Mouse (Mus musculus) inflammation-experienced regulatory T-cells (primary cell): Measurements from ENCODE around the gene Eaf2. TPM values are rescaled to one million over a fixed set of nuclear protein-coding genes. Genes with fewer than 3 reads are reported as not detected.

Experiments used
- polyA plus RNA-seq, 2 experiments: library from polyadenylated mRNA; unstranded; fragments of 100-300 nt; shearing (Covaris generic); gene quantifications; one replicate each; pipeline ENCODE4 v1.2.1; 2017

Eaf2 gene
- polyA plus RNA-seq: 1 to 10 TPM; 1.0 to 2.5 TPM

GRCm38 (mm10) chr16:36874583-36875275 is at the start of gene Eaf2, which contains the start of gene Golgb1:
Gene Eaf2, minus strand, starts transcription at chr16:36875003.
Gene Golgb1, plus strand, starts transcription at chr16:36875140.

GRCm38 (mm10) chr16:36828054-36828786 is 46.6 kb downstream of the Eaf2 start, which contains the start of gene Iqcb1:
Gene Iqcb1, plus strand, starts transcription at chr16:36828385.

GRCm38 (mm10) chr16:36784594-36785313 is 90.0 kb downstream of the Eaf2 start, which contains the start of gene Slc15a2:
Gene Slc15a2, minus strand, starts transcription at chr16:36784962.

Other genes with a start within 250 kb of the Eaf2 start
- gene Cd86, start 208.9 kb downstream of the Eaf2 start, polyA plus RNA-seq: 10 to 100 TPM; 29.3 to 47.7 TPM
- 10 to 100 TPM; 12.0 to 13.9 TPM for gene Ildr1, start 181.0 kb downstream of the Eaf2 start, polyA plus RNA-seq
- 10 to 100 TPM in 1 of 2 experiments, 1 to 10 TPM in 1; 8.8 to 16.5 TPM for gene Slc15a2, start 90.0 kb downstream of the Eaf2 start, polyA plus RNA-seq
- gene Iqcb1, start 46.6 kb downstream of the Eaf2 start, polyA plus RNA-seq: 10 to 100 TPM; 15.8 to 16.7 TPM
- gene Golgb1, start 137 bp upstream of the Eaf2 start, polyA plus RNA-seq: 10 to 100 TPM; 31.6 to 38.8 TPM
- gene Hcls1, start 60.0 kb upstream of the Eaf2 start, polyA plus RNA-seq: 100 to 1,000 TPM; 164 to 175 TPM
- 1 to 10 TPM in 1 of 2 experiments, under 1 TPM in 1; 0.33 to 1.6 TPM for gene Fbxo40, start 115.5 kb upstream of the Eaf2 start, polyA plus RNA-seq
- 1 to 10 TPM; 1.8 to 3.5 TPM for gene Polq, start 136.8 kb upstream of the Eaf2 start, polyA plus RNA-seq